Mouse (Mus musculus): ENCODE data around the gene Gckr. TPM values are rescaled to one million over a fixed set of nuclear protein-coding genes. Genes with fewer than 3 reads are reported as not detected.
"Not testable (repeated sequence)": the region's sequence is repeated elsewhere in the genome, so short reads cannot be mapped to it uniquely, and the experiment has no call there.

Gene Gckr
- polyA plus RNA-seq, 1 experiment from 2014 or later, result 39.4 TPM

- Histone ChIP-seq H3K4me1 (ENCODE audit: control insufficient read depth, low read depth, low read length) (no peaks in the 10 kb centered on the region), H3K27me3 (ENCODE audit: control insufficient read depth, insufficient read depth, low read depth, low read length) (no peaks in the 10 kb centered on the region), H3K9ac (ENCODE audit: low read depth, low read length) (no peak overlapping the region), H3K4me3 (ENCODE audit: low read depth, low read length) (no peak overlapping the region), H3K36me3 (ENCODE audit: control insufficient read depth, insufficient read depth) (no peaks in the 10 kb centered on the region), H3K4me2 (ENCODE audit: low read depth, low read length) (no peak overlapping the region), H3K9me3 (replicated peaks; ENCODE audit: control insufficient read depth, low read length) (no peaks in the 10 kb centered on the region), H3K27ac (ENCODE audit: low read length) (no peak overlapping the region)
- no peak for ATAC-seq (ENCODE audit: low read depth)
- 75% methylated on average over 6 of the region's 6 CpGs for WGBS (ENCODE audit: insufficient replicate concordance)
Measured at GRCm38 (mm10) chr5:31303093-31303492, 5.8 kb downstream of the Gckr start.

- Histone ChIP-seq H3K9ac (ENCODE audit: low read depth, low read length) (no peak overlapping the region), H3K36me3 (ENCODE audit: control insufficient read depth, insufficient read depth) (no peaks in the 10 kb centered on the region), H3K27me3 (ENCODE audit: control insufficient read depth, insufficient read depth, low read depth, low read length) (no peaks in the 10 kb centered on the region), H3K4me1 (ENCODE audit: control insufficient read depth, low read depth, low read length) (no peaks in the 10 kb centered on the region), H3K4me3 (ENCODE audit: low read depth, low read length) (no peak overlapping the region), H3K9me3 (replicated peaks; ENCODE audit: control insufficient read depth, low read length) (no peaks in the 10 kb centered on the region), H3K27ac (ENCODE audit: low read length) (no peak overlapping the region), H3K4me2 (ENCODE audit: low read depth, low read length) (no peak overlapping the region)
- 44% methylated on average over 8 of the region's 8 CpGs for WGBS (ENCODE audit: insufficient replicate concordance)
- ATAC-seq (ENCODE audit: low read depth), result no peak
Measured at GRCm38 (mm10) chr5:31312806-31313205, 15.6 kb downstream of the Gckr start.

- H3K36me3 ChIP-seq (ENCODE audit: control insufficient read depth, insufficient read depth), result no peaks in the 10 kb centered on the region
- WGBS (ENCODE audit: insufficient replicate concordance), result 68% methylated on average over 3 of the region's 3 CpGs
- H3K4me2 ChIP-seq (ENCODE audit: low read depth, low read length), result no peak overlapping the region
- H3K9me3 ChIP-seq (replicated peaks; ENCODE audit: control insufficient read depth, low read length), result no peaks in the 10 kb centered on the region
- H3K4me1 ChIP-seq (ENCODE audit: control insufficient read depth, low read depth, low read length), result no peaks in the 10 kb centered on the region
- H3K27ac ChIP-seq (ENCODE audit: low read length), result no peak overlapping the region
- H3K4me3 ChIP-seq (ENCODE audit: low read depth, low read length), result no peak overlapping the region
- no peak for ATAC-seq (ENCODE audit: low read depth)
- H3K27me3 ChIP-seq (ENCODE audit: control insufficient read depth, insufficient read depth, low read depth, low read length), result no peaks in the 10 kb centered on the region
- no peak overlapping the region for H3K9ac ChIP-seq (ENCODE audit: low read depth, low read length)
Measured at GRCm38 (mm10) chr5:31322776-31323175, 25.5 kb downstream of the Gckr start.

- Histone ChIP-seq H3K9me3 (replicated peaks; ENCODE audit: control insufficient read depth, low read length) (no peaks in the 10 kb centered on the region), H3K36me3 (ENCODE audit: control insufficient read depth, insufficient read depth) (no peaks in the 10 kb centered on the region), H3K4me1 (ENCODE audit: control insufficient read depth, low read depth, low read length) (no peaks in the 10 kb centered on the region), H3K27me3 (ENCODE audit: control insufficient read depth, insufficient read depth, low read depth, low read length) (no peaks in the 10 kb centered on the region), H3K27ac (ENCODE audit: low read length) (no peak overlapping the region), H3K4me2 (ENCODE audit: low read depth, low read length) (no peak overlapping the region), H3K4me3 (ENCODE audit: low read depth, low read length) (no peak overlapping the region), H3K9ac (ENCODE audit: low read depth, low read length) (no peak overlapping the region)
- no peak for ATAC-seq (ENCODE audit: low read depth)
- WGBS (ENCODE audit: insufficient replicate concordance), result 37% methylated on average over 3 of the region's 3 CpGs
Measured at GRCm38 (mm10) chr5:31324085-31324484, 26.8 kb downstream of the Gckr start.

- Histone ChIP-seq H3K9me3 (replicated peaks; ENCODE audit: control insufficient read depth, low read length) (no peaks in the 10 kb centered on the region), H3K36me3 (ENCODE audit: control insufficient read depth, insufficient read depth) (no peaks in the 10 kb centered on the region), H3K4me1 (ENCODE audit: control insufficient read depth, low read depth, low read length) (no peaks in the 10 kb centered on the region), H3K27ac (ENCODE audit: low read length) (no peak overlapping the region), H3K4me3 (ENCODE audit: low read depth, low read length) (no peak overlapping the region), H3K27me3 (ENCODE audit: control insufficient read depth, insufficient read depth, low read depth, low read length) (no peaks in the 10 kb centered on the region), H3K9ac (ENCODE audit: low read depth, low read length) (no peak overlapping the region), H3K4me2 (ENCODE audit: low read depth, low read length) (no peak overlapping the region)
- WGBS (ENCODE audit: insufficient replicate concordance), result 13% methylated on average over 5 of the region's 5 CpGs
- ATAC-seq (ENCODE audit: low read depth), result no peak
Measured at GRCm38 (mm10) chr5:31326850-31327249, 29.6 kb downstream of the Gckr start.

- WGBS (ENCODE audit: insufficient replicate concordance), result 32% methylated on average over 7 of the region's 7 CpGs
- no peak for ATAC-seq (ENCODE audit: low read depth)
- H3K9ac ChIP-seq (ENCODE audit: low read depth, low read length), result no peak overlapping the region
- H3K4me2 ChIP-seq (ENCODE audit: low read depth, low read length), result no peak overlapping the region
- H3K36me3 ChIP-seq (ENCODE audit: control insufficient read depth, insufficient read depth), result no peaks in the 10 kb centered on the region
- H3K4me1 ChIP-seq (ENCODE audit: control insufficient read depth, low read depth, low read length), result no peaks in the 10 kb centered on the region
- H3K9me3 ChIP-seq (replicated peaks; ENCODE audit: control insufficient read depth, low read length), result no peaks in the 10 kb centered on the region
- no peak overlapping the region for H3K27ac ChIP-seq (ENCODE audit: low read length)
- H3K27me3 ChIP-seq (ENCODE audit: control insufficient read depth, insufficient read depth, low read depth, low read length), result no peaks in the 10 kb centered on the region
- H3K4me3 ChIP-seq (ENCODE audit: low read depth, low read length), result no peak overlapping the region
Measured at GRCm38 (mm10) chr5:31328255-31328654, 31.0 kb downstream of the Gckr start.

GRCm38 (mm10) chr5:31357586-31357985 is 60.3 kb downstream of the Gckr start:
- not testable (repeated sequence) for H3K27me3 ChIP-seq (ENCODE audit: control insufficient read depth, insufficient read depth, low read depth, low read length); H3K4me1 ChIP-seq (ENCODE audit: control insufficient read depth, low read depth, low read length); ATAC-seq (ENCODE audit: low read depth); H3K9me3 ChIP-seq (replicated peaks; ENCODE audit: control insufficient read depth, low read length); H3K36me3 ChIP-seq (ENCODE audit: control insufficient read depth, insufficient read depth); H3K9ac ChIP-seq (ENCODE audit: low read depth, low read length); H3K27ac ChIP-seq (ENCODE audit: low read length); H3K4me3 ChIP-seq (ENCODE audit: low read depth, low read length); H3K4me2 ChIP-seq (ENCODE audit: low read depth, low read length)
- WGBS (ENCODE audit: insufficient replicate concordance), result 66% methylated on average over 16 of the region's 16 CpGs

GRCm38 (mm10) chr5:31360955-31361354 is 63.7 kb downstream of the Gckr start:
- ATAC-seq (ENCODE audit: low read depth), result no peak
- Histone ChIP-seq H3K4me3 (ENCODE audit: low read depth, low read length) (no peak overlapping the region), H3K36me3 (ENCODE audit: control insufficient read depth, insufficient read depth) (no peaks in the 10 kb centered on the region), H3K27ac (ENCODE audit: low read length) (no peak overlapping the region), H3K9ac (ENCODE audit: low read depth, low read length) (no peak overlapping the region), H3K27me3 (ENCODE audit: control insufficient read depth, insufficient read depth, low read depth, low read length) (no peaks in the 10 kb centered on the region), H3K9me3 (replicated peaks; ENCODE audit: control insufficient read depth, low read length) (no peaks in the 10 kb centered on the region), H3K4me2 (ENCODE audit: low read depth, low read length) (no peak overlapping the region), H3K4me1 (ENCODE audit: control insufficient read depth, low read depth, low read length) (no peaks in the 10 kb centered on the region)
- 62% methylated on average over 6 of the region's 6 CpGs for WGBS (ENCODE audit: insufficient replicate concordance)
